Mouse (Mus musculus) heart, postnatal 0 days (tissue): ENCODE measurements around the gene Mrps33.

Experiments used
- CTCF ChIP-seq: IDR thresholded peaks from 2 replicates; pipeline ENCODE4 v1.5.1; 2016; ENCODE audit warnings: antibody characterized with exemption, control low read depth, low read depth
- EP300 ChIP-seq: IDR thresholded peaks from 2 replicates; pipeline ENCODE4 v1.6.1; 2016; ENCODE audit warnings: antibody characterized with exemption, low read depth

- TF ChIP-seq CTCF = no peak
- TF ChIP-seq EP300 = no peak
Observed at GRCm38 (mm10) chr6:39849667-39850066, 38.9 kb upstream of the Mrps33 start.
